Mouse (Mus musculus): ENCODE measurements at regions not wholly inside any gene's neighbourhood (a gene's known extent, or its start where the extent isn't known, plus 50 kb on each side); places are given as distances from the start of the nearest gene placed in this dataset.
A peak's percentile ranks its signal among the peaks of the same experiment; 100 is the strongest.
"Not testable (repeated sequence)": the region's sequence is repeated elsewhere in the genome, so short reads cannot be mapped to it uniquely, and the experiment has no call there.

DNA sequence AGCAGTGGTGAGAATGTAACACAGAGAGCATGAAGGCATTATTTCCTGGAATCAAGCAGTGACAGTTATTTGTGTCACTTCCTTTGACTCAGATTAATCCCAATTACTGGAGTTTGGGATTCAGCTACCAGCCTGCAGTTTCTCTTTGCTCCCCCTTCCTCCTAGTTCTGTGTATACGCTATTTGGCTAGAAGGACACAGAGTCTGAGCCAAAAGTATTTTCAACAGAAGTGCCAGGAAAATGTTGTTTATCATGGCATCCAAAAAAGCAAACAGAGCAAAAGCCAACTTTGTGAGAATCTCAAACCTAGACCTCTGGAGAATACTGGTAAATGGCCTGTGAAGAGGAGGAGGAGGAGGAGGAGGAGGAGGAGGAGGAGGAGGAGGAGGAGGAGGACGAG is 600.4 kb downstream of the Crisp4 start:
- no peak for DNase-seq (ENCODE audit: low read depth, low spot score)

DNA sequence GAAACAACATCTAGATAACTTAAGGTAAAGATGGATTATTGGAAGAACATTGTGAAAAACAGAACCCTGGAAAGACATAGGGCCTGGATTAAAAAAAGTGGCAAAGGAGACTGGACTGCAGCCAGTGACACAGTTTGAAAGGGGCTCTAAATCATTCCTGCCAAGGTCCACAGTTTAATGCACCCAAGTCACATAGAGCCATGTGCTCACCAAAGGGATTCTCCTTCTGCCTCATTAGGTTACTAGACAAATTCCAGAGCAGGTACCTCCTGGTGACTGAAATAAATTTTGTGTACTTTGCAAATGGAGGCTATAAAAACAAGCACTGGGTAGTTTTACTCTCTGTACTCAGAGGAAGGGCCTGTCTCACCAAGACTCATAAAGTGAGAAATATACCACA is 607.5 kb downstream of the Crisp4 start:
- DNase-seq (ENCODE audit: low read depth, low spot score) = peak; percentile 23

DNA sequence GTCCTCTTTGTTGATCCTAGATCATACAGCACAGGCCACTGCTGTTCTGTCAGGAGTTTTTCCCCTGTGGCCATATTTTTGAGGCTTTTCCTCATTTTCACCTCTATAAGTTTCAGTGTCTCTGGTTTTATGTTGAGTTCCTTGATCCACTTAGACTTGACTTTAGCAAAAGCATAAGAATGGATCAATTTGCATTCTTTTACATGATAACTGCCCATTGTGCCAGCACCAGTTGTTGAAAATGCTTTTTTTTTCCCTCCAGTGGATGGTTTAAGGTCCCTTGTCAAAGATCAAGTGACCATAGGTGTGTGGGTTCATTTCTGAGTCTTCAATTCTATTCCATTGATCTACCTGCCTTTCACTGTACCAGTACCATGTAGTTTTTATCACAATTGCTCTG is 614.4 kb downstream of the Crisp4 start:
- not testable (repeated sequence) for DNase-seq (ENCODE audit: low read depth, low spot score)

DNA sequence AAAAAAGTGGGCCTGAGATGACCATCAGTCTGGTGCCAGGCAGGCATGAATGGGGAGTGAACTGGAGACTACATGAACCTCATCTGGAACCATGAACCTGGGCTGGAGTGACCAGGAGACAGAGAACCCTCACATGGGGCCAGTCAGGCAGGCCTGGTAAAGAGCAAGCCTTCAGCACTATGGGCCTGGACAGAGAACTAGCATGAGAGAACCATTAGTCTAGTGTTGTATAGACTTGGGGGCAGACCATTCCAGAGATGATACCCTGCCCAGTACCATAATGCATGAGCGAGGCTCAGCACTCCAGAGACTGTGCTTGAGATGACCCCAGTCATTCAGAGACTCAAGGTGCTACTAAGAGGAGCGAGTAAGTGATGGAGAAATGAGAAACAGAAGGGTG is 625.6 kb downstream of the Crisp4 start:
- DNase-seq (ENCODE audit: low read depth, low spot score) = no peak

DNA sequence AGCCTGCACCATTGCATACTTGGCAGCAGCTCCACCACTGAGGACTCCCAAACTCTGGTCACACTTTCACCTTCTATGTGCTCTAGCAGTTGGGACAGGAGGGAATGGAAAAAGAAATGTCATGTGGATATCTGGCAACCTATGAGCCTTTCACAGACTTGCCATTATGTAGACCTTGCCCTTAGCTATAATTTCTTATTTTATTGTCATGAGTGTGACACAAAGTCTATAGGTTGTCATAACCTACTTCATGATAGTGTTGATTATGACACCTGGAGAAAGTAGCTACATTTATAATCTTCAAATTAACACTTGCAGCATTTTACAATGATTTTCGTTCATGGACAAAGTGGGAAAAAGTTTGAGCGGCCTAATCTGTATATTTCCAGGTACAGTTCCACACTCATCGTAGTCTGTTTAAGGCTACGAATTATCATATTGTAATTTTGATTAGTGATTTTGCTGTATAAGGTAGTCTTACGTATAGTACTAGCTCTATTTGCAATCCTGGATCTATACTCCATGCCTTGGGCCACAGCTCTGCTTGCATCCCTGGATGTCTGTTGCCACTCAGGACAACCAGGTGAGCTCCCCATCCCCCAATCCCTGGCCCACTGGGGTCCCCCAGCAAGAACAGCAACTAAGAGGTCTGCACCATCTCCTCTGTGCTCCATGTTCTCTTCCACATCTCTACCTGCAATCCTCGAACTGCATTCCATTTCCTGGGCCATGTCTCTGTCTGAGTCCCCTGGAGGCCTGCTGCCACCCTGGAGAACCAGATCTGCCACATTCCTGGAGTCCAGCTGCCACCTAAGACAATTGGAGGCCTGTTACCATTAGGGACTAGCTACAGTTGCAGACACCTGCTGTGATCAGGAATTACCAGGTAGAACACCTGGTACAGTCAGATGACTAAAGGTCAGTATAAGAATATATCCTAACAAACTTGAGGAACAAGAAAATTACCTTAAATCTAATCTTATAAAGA is 639.3 kb downstream of the Crisp4 start:
- DNase-seq (ENCODE audit: low read depth, low spot score) = peak; percentile 2

DNA sequence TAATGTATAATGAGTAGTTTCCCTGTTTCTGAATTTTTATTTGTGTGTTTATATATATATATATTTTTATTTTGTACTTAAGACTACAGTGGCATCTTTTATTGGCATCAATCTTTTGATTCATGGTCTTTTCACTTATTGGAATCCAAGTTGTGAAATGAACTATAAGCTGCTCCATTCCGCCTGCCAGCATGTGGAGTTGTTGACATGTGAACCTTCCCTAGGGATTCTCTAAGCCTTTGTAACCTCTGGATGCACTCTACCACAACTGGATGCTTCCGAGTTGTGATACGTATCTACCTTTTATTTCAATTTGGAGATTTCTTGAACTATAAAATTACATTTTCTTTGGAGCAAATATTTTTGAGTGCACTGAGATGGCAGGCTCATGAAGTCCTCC is 652.1 kb downstream of the Crisp4 start:
- no peak for DNase-seq (ENCODE audit: low read depth, low spot score)

DNA sequence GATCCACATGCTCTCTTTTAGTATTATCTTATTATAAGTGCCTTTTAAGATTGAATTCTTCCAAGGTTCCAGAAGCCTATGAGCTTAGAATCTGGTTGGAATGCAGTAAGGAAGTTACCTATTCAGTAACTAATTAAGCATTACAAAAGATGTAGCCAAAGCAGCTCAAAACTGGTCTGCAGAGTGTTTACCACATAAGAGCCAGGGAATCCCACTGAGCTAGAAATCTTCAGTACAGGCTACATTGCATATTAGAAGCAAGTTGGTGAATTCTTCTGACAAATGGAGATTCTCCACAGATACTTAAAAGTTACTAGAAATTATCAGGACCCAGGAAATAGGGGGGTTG is 655.9 kb downstream of the Crisp4 start:
- not testable (repeated sequence) for DNase-seq (ENCODE audit: low read depth, low spot score)

DNA sequence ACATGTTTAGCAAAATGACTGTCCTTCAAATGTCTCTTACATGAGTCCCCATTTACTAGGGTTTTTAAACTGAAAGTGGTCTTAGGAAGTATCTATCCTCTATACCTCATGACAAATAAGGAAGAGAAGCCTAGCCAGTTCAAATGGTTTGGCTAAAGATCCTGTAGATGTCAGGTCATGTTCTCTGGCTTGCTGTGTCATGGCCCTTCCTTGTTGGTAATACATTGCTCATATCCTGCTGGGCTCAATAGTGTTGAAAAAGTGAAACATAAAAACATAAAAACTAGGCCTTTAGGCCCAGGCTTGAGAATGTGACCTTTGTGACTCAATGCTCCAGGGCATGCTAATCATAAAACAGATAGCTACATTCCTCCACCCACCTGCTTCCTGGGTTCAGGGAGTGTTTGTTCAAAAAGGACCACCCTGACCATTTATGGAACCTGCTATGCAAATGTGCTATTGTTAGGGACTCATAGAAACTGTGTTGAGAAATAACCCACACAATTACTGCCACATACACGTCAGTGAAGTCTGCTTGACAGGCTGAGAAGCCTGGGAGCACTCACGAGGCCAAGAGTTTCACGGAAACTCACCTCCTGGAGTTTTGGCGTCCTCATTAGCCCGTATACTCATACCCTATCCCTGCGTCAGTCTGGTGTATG is 656.4 kb downstream of the Crisp4 start:
- DNase-seq (ENCODE audit: low read depth, low spot score) = not testable (repeated sequence)

DNA sequence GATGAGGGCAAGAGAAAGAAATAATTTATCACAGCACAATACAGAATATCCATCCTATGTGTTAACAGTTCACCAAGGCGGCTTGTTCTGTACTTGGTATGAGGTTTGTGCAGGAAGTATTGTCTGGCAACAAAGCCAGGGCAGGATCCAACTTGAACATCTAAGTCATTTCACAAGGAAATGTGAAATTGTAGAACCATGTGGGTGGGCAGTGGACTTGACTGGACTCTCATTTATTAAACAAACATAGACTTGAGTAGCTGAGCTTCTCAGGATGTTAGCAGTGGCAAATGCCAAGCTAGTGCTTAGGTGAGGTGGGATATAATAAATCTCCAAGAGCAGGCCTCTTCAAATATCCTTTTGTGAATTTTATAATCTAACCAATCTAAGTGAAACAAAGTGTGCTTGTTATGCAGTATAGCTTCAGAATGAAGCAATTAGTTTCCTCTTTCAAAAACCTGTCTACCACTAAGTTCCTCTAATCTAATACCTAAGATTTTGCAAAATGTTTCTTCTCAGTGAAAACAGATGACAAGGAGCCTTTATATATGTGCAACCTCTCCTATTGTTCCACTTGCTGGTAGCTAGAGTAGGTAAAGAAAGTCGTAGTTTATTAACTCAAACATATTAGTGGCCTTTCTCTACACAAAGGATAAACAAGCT is 694.4 kb downstream of the Crisp4 start:
- DNase-seq (ENCODE audit: low read depth, low spot score) = peak; percentile 11

DNA sequence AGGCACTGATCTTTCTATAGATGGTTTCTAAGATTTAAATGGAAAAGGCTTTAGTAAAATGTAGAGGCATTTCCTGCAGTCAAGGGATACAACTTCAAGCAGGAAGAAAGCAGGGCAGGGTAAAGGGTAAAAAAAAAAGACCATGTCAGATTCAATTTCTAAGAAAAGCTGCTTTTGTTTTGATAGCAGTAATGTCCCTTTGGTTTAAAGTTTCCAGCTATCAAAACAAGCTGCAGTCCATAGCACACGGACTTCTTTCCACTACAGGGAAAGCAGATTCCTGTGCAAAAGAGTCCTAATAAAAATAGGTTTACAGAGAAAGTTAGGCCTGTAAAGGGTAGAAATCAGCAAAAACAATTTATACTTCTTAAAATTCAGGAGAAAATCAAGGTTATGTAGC is 695.0 kb downstream of the Crisp4 start:
- peak; percentile 26 for DNase-seq (ENCODE audit: low read depth, low spot score)

DNA sequence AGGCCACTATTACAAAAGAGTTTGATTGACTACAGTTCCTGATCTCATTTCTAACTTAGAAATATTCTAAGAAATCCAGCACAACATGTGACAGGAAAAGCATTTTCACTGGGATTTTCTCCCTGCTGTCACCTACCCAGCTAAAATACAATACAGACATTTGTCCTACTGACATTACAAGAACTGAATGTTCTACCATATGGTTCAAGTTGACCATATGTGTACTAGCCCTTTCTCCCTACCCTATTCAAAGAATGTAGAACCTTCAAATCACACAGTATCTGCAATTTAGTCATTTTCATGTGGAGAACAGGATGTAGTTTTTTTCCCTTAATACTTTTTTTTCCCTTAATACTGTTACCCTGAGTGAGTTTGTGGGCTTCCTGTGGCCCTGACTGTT is 695.4 kb downstream of the Crisp4 start:
- peak; percentile 36 for DNase-seq (ENCODE audit: low read depth, low spot score)

DNA sequence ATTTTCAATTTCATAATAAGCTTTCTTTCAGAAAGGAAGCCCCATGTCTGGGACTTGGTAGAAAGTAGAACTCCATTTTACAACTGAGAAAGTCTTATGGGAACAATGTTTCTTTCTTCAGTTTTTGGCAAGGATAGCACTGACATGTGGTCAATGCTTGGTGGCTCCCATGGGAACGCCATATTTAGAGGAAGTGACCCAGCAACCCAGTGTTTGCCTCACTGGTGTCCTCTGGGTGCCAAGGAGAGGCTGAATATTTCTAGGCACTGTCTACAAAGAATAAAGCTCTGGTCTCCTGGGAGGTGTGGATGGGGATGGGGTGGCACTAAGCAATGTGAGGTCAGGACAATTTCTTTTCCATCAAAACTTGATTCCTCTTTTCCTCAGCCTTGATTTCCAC is 696.4 kb downstream of the Crisp4 start:
- DNase-seq (ENCODE audit: low read depth, low spot score) = no peak

DNA sequence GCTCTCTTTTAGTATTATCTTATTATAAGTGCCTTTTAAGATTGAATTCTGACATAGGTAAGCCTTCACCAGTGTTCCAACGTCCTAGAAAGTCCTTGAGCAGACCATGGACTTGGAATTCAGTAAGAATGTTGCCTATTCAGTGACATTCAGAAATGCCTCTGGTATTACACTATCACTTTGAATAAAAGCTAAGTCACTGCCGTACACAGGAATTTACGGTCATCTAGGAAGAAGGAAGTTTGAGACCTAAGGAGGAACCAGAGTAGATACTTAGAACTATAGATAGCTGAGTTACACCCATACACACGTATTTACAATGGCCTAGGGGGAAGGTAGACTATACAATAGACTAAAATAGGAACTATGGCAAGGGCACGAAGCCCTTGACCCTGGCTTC is 711.6 kb downstream of the Crisp4 start:
- not testable (repeated sequence) for DNase-seq (ENCODE audit: low read depth, low spot score)

DNA sequence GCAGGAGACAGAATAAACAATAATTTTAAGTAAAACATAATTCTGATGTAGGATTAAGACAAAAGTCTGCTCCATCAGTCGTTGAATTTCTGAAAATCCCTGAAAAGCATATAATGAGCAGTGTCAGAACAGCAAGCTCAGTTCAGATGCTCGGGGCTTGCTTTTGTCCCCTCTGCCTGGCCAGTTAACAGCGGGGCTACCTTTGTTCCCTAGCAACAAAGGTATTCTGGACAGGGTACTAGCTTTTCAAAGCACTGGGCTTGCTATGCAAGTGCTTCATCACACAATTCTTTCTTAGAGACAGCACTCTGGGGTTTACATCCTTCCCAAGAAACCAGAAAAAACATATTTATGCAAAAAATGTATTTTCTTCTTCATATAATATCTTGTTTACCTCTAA is 729.7 kb downstream of the Crisp4 start:
- no peak for DNase-seq (ENCODE audit: low read depth, low spot score)

DNA sequence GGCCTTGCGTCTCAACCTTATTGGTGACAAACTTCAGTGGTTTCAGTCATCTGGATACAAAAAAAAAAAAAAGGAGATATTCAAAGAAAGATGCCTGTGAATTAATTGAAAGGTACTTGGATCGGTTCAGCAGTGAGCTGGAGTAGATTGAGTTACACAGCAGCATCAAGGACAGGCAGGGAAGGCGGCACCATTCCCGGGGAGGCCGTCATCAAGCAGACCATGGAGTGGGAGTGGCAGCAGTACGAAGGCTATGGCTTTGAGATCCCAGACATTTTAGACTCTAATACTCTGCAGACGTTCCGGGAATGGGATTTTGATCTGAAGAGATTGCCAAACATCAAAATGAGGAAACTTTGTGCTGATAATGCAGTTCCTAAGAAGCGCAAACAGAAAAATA is 750.8 kb downstream of the Crisp4 start:
- DNase-seq (ENCODE audit: low read depth, low spot score) = no peak

DNA sequence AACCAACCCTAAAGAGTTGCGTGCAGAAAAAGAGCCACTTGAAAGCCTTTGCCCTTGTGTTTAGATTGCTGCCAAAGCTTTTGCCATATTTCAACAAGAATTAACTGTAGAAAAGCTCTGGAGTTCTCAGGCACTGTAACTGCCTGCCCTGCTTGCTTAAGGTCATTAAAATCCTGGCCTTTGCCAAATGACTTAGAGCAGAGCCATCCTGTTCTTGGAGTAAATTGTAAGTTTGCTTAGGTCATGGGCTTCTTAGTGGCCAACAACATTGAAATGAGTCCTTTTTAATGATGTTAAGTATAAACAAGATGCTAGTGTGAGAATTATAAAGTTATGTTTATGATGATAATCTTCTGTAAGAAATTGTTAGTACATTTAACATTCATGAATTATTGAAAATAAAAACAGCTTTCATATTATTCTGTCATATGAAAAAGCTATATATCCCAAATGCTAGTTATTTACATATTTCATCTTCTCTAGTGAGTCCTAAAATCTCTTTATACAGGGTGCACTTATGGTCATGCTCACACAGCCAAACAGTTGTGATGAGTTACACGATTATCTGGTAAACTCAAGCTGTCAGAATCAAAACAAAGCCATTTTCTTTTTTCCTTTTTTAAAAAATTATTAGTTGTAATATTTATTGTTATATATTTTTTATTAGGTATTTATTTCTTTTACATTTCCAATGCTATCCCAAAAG is 753.4 kb downstream of the Crisp4 start:
- no peak for DNase-seq (ENCODE audit: low read depth, low spot score)

DNA sequence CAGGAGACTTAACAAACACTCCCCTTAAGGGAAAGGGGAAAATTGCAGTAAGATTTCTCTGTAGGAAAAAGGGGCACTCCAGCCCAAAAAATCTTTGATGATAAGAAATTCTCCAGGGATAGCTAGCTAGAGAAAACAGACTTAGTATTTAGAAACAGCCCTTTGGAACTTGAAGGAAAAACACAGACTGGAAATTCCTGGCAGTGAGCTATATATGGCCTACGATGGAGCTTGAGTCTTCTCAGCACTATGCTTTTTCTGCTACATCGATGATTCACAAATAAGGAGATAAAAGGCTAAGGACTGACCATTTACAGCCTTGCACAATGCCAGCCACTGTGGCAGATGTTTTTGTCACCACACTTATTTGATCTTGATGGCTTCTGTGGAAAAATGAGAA is 768.1 kb downstream of the Crisp4 start:
- DNase-seq (ENCODE audit: low read depth, low spot score) = no peak

DNA sequence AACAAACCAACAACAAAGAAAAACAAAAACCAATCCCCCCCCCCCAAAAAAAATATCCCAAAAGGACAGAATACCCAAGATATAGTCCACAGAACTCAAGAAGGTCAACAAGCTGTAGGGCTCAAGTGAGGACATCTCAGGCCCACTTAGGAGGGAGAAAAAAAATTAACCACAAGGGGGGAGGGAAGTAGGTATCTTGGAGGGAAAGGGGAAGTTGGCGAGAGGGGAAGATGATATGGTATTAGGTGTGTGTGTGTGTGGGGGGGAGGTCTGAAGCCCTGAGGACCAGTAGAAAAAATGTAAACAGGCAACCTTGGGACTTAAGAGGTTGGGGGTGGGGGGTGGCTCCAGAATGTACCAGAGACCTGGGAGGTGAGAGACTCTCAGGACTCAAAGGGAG is 797.4 kb downstream of the Crisp4 start:
- DNase-seq (ENCODE audit: low read depth, low spot score) = no peak

DNA sequence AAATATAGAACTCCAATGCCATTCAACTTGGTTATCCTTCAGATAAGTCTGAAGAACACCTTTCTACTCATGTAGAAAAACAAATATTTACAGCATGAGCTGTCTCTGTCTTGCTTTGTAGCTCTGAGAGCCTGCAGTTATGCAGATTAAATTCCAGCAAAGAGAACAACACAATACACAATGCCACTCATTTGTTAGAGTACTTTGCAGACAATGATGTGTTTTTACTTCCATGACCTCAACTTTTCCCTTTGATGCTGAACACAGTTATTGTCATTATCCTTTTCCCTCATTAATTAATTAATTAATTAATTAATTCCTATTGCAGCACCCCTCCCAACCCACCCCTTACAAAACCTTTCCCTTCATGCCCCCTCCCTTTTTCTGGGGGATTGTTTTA is 807.9 kb downstream of the Crisp4 start:
- no peak for DNase-seq (ENCODE audit: low read depth, low spot score)

DNA sequence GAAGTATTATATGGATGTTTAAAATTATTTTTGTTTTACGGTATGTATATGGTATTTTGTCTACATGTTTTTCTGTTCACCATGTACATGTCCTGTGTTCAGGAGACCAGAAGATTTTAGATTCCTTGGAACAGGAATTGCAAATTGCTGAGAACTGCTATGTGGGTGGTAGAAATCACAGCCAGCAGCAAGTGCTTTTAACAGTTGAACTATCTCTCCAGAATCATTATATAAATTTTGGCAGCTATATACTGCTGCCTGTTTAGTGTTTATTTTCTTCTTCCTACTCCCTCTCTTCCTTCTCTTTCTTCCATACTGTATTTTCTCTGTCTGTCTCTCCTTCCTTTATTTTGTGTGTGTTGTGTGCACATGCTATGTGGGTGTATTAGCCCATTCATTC is 834.3 kb downstream of the Crisp4 start:
- DNase-seq (ENCODE audit: low read depth, low spot score) = not testable (repeated sequence)

DNA sequence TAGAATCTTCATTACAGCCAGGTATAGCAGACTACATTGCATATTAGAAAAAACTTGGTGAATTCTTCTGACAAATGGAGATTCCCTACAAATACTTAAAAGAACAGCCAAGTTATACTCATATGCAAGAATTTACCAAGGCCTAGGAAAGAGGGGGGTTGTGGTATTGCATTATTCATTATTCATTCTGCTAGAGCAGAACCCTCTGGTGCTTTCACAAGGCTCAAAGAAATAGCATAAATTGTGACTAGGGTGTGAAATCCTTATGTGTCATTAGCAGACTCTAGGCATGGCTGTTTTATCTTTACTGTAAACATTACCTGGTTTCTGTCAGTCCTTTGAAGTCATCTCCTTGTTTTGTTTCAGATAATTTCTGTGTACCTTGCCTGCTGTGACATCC is 835.8 kb downstream of the Crisp4 start:
- not testable (repeated sequence) for DNase-seq (ENCODE audit: low read depth, low spot score)

All from mesoderm, embryonic 11.5 days (tissue).